Mouse (Mus musculus) lung, postnatal 4 days (tissue): Measurements from ENCODE around the gene Scarf1.
"Not testable (repeated sequence)": the region's sequence is repeated elsewhere in the genome, so short reads cannot be mapped to it uniquely, and the experiment has no call there.

Experiments
- DNase-seq, 2 experiments: peaks; one replicate each; pipeline ENCODE4 v3.0.0; 2021

The Scarf1 gene

GRCm38 (mm10) chr11:75538184-75538969, 25.0 kb downstream of the Scarf1 start:
- peak in 1 of 2 experiments; percentile 59 for DNase-seq

GRCm38 (mm10) chr11:75538970-75539299, 25.6 kb downstream of the Scarf1 start:
- no peak for DNase-seq

- no peak for DNase-seq
Observed at GRCm38 (mm10) chr11:75540209-75540608, 26.9 kb downstream of the Scarf1 start.

GRCm38 (mm10) chr11:75540710-75541581, 27.6 kb downstream of the Scarf1 start:
- peak; percentile 46 to 55 for DNase-seq

- DNase-seq = no peak
Observed at GRCm38 (mm10) chr11:75544713-75545112, 31.4 kb downstream of the Scarf1 start.

GRCm38 (mm10) chr11:75546057-75546456, 32.7 kb downstream of the Scarf1 start:
- DNase-seq = no peak

- peak; percentile 58 to 75 for DNase-seq
Observed at GRCm38 (mm10) chr11:75549658-75550111, 36.3 kb downstream of the Scarf1 start.

GRCm38 (mm10) chr11:75550200-75550946, 37.0 kb downstream of the Scarf1 start:
- peak; percentile 65 to 89 for DNase-seq

- DNase-seq = no peak
Observed at GRCm38 (mm10) chr11:75551321-75551720, 38.0 kb downstream of the Scarf1 start.

GRCm38 (mm10) chr11:75551961-75552441, 38.7 kb downstream of the Scarf1 start:
- DNase-seq = peak; percentile 49 to 76

- DNase-seq = no peak
Observed at GRCm38 (mm10) chr11:75552906-75553482, 39.7 kb downstream of the Scarf1 start.

GRCm38 (mm10) chr11:75556006-75556405, 42.7 kb downstream of the Scarf1 start:
- DNase-seq = not testable (repeated sequence)

- DNase-seq = no peak
Observed at GRCm38 (mm10) chr11:75557142-75557541, 43.8 kb downstream of the Scarf1 start.

- no peak for DNase-seq
Observed at GRCm38 (mm10) chr11:75558101-75558500, 44.8 kb downstream of the Scarf1 start.

- DNase-seq = no peak
Observed at GRCm38 (mm10) chr11:75559870-75560504, 46.6 kb downstream of the Scarf1 start.

GRCm38 (mm10) chr11:75560530-75561409, 47.4 kb downstream of the Scarf1 start:
- DNase-seq = no peak

- no peak for DNase-seq
Observed at GRCm38 (mm10) chr11:75561410-75561791, 48.1 kb downstream of the Scarf1 start.

- DNase-seq = peak in 1 of 2 experiments; percentile 49
Observed at GRCm38 (mm10) chr11:75562840-75563239, 49.5 kb downstream of the Scarf1 start.

GRCm38 (mm10) chr11:75563851-75564548, 50.7 kb downstream of the Scarf1 start:
- DNase-seq = peak; percentile 50 to 67

GRCm38 (mm10) chr11:75565849-75566248, 52.5 kb downstream of the Scarf1 start:
- DNase-seq = peak; percentile 45 to 60
